Mouse (Mus musculus): ENCODE data around the gene Hecw2. TPM values are rescaled to one million over a fixed set of nuclear protein-coding genes. Genes with fewer than 3 reads are reported as not detected.
A peak's percentile ranks its signal among the peaks of the same experiment; 100 is the strongest.

Gene Hecw2
- 10 to 100 TPM; 19.1 to 27.3 TPM for total RNA-seq (2021)

DNA sequence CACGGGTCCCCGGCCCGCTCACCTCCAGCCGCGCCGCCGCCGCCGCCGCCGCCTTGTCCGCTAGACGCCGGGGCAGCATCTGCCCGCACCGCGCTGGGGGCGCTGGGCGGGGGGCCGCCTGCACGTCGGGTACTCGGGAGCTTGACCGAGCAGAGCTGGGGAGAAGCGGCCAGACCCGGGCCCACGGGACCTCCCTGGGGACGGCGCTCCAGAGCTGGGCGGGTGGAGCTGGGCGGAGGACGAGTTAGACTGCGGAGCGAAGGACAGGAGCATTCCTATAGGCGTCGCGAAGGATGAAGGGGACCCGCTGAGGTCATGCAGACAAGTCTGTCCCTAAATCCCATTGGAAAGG, at the start of gene Hecw2:
Gene Hecw2, minus strand, starts transcription at position 215 of the 352 bp plus-strand sequence.
- peak; percentile 30 to 47 for DNase-seq (ENCODE audit: extremely low spot score in 1 of 2, low spot score in 1 of 2)

DNA sequence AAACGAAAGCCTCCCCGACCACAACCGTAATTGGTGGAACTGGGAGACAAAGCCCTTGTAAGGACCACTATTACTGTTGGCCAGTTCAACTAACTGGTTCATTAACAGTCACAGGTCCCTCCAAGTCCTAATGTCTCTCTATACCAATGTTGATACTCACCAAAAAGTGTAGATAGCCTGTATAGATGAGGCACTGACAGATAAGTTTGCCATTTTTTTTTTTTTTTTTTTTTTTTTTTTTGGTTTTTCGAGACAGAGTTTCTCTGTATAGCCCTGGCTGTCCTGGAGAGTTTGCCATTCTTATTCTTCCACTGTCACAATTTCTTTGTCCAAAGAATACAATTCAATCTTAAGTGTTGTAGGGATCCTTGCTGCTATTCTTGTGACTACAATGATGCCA, 47.8 kb upstream of the Hecw2 start:
- DNase-seq (ENCODE audit: extremely low spot score in 1 of 2, low spot score in 1 of 2) = no peak

DNA sequence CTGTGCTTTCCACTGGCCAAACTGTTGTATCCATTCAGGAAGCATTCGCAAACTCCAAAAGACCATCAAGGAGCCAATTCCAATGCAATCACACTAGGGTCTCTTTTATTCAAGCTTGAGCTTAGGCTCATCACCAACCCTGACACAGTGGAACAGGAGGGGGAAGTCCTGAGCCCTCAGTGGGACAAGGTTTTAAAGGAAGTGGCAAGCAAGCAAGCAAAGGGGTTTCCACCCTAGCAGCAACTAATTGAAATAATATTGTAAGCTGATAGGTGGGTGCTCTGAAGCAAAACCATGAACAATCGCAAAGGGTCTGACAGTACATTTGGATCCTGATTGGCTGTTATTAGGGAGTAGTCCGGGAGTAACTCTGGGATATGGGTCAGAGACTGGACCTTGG, 25.3 kb upstream of the Hecw2 start:
- no peak for DNase-seq (ENCODE audit: extremely low spot score in 1 of 2, low spot score in 1 of 2)

DNA sequence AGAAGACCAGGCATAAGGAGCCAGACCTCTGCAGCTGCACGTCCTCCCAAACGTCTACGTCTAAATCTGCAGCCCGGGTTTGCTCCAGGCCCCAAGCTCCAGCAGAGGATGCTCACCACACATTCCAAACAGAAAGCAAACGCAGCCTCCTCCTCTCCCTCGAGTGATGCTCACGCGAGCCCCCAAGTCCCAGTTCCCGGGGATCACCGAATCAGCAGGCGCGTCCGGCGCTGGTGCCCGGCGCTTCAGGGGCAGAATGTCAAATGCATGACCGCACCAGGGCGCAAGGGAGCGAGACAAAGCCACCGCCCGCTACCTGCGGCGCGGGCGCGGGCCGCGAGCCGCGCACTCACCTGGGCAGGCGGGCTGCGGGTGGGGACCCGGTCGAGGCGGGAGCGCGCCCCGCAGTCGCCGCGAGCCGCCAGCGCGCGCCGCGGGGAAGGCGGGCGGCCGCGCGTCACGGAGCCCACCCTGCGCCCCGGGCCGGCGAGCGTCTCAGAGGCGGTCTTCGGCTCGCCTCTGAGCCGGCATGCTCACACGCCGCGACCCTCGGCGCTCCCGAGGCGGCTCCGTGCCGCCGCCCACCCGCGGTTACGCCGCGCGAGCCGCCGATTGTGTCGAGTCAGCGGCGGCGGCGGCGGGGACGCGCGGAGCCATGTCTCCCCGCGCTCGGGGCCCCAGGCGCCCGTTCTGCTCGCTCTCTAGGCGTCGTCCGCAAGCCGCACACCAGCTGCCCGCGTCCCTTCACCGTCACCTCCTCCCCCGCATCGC, 600 bp downstream of the Hecw2 start:
- peak; percentile 43 to 71 for DNase-seq (ENCODE audit: extremely low spot score in 1 of 2, low spot score in 1 of 2)

DNA sequence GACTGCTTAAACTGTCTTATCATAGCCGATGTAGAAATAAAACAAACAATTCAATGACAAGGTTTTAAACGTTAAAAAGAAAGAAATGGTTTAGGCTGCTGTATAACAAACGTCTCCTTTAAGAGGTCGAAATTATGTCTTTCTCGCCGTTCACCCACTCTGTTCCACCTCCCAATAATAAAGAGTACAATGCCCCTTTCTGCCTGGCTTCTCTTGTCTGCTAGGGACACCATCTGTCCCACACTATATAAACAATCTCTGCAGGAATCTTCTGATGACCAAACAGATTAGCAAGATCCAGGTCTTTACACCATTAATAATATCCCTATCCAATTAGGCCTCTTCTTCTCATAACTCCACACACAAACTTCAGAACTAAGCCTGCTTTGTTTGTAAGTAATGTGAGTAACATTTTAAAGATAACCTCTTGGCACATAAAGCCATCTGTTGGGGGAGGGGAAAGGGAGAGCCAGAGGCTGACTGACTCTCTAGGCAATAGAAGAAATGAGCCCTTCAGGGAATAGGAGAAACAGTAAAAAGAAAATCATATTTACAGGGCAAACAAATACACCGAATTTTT, 1.7 kb downstream of the Hecw2 start:
- no peak for DNase-seq (ENCODE audit: extremely low spot score in 1 of 2, low spot score in 1 of 2)

DNA sequence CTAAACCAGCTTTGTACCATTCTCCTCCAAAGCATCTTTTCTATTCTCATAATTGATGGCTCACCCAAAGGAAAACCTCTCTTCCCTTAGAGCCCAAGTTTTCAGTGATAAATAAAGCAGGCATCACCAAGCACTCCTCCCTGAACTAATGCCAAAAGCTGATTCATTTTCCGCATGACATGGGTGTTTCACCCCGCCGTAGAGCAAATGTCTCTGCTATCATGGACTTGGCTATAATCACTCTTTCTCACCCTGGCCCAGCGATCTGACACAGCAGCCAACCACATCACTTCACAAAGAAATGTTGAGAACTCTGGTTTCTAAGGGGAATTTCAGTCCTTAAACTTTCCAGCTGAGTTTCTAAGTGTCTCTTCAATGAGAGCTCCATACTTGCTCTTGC, 7.4 kb downstream of the Hecw2 start:
- DNase-seq (ENCODE audit: extremely low spot score in 1 of 2, low spot score in 1 of 2) = no peak

DNA sequence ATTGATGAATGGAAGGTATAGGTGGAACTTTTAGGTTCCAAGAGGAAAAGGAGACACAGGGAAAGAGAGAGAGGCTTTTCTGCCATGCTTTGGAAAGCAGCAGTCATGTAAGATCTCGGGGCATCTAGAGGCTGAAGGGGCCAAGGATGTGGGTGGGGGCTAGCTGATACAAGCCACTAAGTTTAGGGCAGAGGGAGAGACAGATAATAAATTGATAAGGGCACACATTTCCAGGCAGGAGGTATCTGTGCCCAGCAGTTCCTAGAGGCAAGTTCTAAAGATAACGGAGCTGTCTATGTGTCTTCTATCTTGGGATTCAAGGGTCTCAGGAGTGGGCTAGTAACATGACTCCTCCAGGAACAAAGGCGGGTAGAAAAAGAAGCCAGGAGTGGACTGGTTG, 8.6 kb downstream of the Hecw2 start:
- DNase-seq (ENCODE audit: extremely low spot score in 1 of 2, low spot score in 1 of 2) = no peak

DNA sequence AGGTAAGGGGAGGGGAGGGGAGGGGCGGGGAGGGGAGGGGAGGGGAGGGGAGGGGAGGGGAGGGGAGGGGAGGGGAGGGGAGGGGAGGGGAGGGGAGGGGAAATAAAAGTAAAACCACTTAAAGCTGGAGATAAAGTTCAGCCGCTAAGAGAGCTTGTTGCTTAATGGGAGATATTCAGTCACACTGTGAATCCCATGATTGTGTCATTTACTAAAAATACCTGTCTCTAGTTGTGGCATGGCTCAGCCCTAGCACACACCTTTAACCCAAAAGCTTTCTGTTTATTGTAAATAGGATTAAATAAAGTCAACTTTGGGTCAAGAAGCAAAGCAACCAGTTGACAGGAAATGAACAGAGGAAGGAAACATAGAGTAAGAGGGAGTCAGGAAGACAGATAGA, 14.3 kb downstream of the Hecw2 start:
- no peak for DNase-seq (ENCODE audit: extremely low spot score in 1 of 2, low spot score in 1 of 2)

DNA sequence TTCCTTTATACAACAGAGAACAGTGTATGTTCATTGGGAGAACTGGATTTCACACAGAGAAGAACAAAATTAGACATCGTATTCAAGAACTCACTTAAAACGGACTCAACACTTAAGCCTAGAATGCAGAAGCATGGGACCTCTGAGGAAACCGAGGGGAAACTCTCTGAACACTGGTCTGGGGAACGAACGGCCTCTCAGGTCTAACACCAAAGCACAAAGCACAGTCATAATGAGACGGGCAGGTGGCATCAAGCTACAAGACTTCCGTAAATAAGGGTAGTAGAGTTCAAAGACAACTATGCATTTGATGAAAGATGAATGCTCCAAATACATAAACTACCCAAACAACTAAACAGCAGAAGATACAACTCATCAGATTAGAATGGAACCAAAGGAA, 15.8 kb downstream of the Hecw2 start:
- DNase-seq (ENCODE audit: extremely low spot score in 1 of 2, low spot score in 1 of 2) = no peak

DNA sequence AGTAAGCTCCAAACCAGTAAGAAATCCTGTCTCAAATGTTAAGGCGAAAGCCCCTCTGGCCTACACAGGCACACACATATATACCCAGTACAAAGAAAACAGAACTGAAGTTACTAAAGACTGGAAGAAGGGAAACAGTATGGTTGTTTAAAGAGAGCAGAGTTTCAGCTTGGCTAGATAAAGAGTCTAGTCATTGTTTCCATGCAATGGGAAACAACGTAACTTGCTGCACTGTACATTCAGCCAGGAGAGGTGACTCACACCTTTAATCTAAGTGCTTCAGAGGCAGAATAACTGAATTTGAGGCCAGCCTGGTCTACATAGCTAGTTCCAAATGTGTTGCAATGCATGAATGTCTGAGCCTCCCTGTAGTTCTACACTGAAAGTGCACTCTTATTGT, 18.4 kb downstream of the Hecw2 start:
- no peak for DNase-seq (ENCODE audit: extremely low spot score in 1 of 2, low spot score in 1 of 2)

DNA sequence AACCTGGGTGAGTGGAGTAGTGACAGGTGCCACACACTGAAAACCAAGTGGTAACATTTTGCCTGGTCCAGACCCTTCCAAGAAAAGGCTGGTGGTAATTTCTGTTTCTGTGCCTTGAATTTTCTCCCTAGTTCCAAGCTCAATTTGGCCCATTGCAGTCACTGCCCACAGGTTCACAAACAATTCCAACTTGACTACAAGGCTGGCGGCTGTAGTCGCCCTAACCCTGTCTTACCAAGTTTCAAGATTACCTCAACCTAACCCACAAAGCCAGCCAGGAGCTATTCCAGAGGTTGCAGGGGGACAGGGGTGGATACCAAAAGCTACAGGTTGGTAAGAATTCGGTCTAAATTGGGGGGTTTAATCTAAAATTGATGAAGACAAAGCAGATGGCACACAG, 27.0 kb downstream of the Hecw2 start:
- DNase-seq (ENCODE audit: extremely low spot score in 1 of 2, low spot score in 1 of 2) = no peak

DNA sequence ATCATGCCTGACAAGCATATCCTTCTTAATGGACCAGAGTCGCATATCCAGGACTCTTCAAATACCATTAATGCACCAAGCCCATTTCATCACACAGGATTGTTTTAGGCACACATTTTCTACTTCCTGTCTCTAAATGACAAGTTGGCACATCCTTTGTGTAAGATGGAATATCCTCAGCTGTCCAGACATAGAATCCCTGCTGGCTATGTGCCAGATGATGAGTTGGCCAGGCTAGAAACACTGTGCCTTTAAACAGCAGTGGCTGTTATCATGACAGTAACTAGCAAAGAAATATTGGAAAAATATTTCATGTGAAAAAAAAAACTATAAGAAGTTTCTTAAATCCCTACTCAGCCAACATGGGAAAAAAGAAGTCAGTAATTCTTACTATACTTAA, 35.4 kb downstream of the Hecw2 start:
- DNase-seq (ENCODE audit: extremely low spot score in 1 of 2, low spot score in 1 of 2) = no peak

DNA sequence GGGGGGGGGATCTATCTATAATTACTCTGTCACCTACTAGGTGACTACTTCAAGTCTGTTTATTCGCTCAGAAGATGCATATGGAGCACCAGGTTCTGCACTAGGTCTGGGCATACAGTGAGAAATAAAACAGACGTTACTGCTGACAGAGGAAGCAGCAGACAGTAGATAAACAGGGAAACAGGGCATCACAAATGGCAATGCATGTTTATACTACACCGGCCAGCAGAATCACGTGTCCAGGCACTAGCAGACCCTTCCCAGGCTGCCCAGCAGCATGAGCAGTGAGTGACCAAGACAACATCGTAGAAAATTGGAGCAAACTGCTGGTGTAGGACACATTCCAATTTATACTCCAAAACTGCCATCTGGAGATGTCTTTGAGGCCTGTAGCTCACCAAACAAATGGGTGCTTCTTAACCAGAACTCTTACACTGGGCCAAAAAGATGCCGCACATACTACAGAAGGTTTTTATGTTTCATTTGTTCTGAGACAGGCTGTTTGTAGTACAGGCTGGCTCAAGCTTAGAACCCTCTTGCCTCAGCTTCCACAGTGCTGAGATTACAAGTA, 41.7 kb downstream of the Hecw2 start:
- DNase-seq (ENCODE audit: extremely low spot score in 1 of 2, low spot score in 1 of 2) = no peak

DNA sequence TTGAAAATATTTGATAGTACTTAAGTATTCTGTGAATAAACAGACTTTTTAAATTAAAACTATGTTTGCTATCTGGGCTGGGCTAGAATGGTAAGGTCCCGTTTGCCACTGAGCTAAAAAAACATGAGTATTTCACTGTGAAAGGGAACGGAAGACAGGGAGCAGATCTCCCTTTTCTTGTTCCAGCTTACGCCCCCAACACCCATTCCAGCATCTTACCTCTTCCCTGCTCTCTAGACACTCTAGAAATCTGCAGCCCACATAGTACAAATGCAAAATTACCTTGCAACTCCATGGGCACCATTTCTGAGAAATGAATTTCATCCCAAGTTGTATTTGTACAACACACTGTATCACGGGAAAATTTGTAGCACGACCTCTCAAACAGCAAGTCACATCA, 49.9 kb downstream of the Hecw2 start:
- DNase-seq (ENCODE audit: extremely low spot score in 1 of 2, low spot score in 1 of 2) = no peak

DNA sequence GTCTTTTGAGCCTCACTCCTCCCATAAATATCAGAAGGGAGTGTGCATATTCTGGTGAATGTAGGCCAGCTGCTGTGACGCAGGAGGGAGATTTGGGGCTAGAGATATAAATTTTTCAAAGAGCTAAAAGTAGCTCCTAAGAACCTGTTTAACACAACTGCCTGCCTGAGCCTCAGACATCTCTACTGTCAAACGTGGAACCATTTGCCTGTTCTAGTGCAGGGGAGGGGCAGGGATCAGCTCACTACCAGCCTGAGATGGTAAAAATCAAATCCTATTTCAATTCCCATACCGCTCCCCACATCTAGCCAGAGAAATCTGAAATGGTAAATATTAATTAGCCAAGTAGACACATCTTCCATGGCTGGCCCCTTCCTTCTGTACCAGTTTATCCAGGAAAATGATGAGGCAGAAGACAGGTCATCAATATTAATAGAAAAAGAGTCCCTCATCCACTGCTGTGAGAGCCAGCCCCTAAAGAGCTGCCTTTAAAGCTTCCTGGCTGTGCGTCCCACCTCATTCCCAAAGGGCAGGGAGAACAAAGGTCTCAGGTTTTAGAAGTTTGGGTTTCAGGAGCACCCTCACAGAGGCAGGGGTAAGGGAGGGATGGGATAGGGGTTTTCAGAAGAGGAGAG, 61.0 kb downstream of the Hecw2 start:
- DNase-seq (ENCODE audit: extremely low spot score in 1 of 2, low spot score in 1 of 2) = no peak

DNA sequence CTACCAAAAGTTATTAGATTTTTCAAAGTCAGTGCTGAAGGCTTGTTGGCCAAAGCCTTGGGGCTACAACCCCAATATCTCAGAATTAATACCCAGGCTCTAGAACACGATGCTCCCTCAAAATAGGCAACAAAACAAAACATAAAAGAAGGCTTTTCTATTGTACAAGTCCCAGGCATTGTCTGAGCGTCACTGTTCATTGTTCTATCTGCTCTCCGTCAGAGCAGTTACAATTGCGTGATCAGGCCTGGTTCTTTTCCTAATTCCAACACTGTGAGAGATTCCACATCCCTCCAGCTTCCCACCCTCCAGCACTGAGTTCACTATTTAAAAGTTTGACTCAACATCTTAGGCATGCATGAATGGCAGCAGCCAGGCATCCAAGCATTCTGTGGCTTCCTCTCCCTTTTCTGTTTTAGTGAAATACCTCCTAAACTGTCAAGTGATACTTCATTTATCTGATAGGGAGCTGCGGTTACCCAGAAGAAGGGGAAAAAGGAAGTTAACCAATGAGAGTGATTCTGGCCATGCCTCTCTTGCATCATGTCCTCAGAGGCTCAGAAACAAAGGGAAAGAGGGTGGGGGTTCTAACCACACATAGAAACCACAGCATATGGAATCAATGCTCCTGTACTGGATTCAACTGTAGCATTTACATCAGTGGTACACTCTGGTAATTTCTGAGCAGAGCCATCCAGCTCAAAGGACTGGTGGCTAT, 66.1 kb downstream of the Hecw2 start:
- no peak for DNase-seq (ENCODE audit: extremely low spot score in 1 of 2, low spot score in 1 of 2)

DNA sequence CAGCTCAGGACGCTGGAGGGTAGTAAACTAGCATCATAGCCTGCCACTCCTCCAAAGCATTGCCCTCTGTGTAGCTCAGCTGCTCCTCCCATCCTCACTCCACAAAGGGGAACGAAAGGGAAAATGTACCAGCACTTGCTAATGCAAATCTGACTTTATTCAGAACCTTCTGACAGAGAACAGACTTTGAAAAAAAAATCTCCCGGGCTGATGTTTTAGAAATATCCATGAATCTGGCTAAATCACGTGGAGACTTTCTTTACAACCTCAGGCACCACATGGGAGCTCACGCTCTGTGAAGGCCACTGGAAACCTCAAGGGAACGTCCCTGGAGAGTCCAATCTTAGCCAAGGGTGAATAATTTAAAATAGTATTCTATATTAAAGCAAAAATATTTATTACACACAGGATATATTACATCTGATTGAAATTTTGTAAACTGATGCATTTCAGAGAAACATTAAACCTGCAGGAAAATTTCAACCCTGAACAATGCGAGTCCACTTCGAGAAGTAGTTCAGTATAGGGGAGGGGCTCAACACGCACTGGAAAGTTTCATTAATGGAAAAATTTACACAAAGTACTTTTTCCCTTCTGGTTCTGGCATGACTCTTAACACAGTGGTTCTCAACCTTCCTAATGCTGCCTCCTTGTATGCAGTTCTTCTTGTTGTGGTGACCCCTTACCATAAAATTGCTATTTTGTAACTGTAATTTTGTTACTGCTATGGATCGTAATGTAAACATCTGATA, 67.8 kb downstream of the Hecw2 start:
- DNase-seq (ENCODE audit: extremely low spot score in 1 of 2, low spot score in 1 of 2) = no peak

DNA sequence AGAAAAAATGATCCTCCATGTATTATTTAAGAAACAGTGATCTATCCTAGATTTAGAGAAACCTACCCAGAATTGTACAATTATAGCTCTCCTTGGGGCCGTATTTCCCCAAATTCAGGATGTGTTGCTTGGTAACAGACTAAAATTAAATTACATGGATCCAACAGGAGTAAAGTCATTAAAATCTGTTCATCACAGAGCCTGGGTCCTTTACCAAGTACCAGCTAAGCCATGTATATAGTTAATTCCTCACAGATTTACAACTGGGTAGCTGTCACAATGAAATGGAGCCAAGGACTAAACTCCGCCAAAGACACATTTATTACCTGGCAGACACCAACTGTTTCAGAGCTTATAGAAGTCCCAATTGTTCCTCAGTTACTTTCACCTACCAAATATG, 72.4 kb downstream of the Hecw2 start:
- DNase-seq (ENCODE audit: extremely low spot score in 1 of 2, low spot score in 1 of 2) = no peak

DNA sequence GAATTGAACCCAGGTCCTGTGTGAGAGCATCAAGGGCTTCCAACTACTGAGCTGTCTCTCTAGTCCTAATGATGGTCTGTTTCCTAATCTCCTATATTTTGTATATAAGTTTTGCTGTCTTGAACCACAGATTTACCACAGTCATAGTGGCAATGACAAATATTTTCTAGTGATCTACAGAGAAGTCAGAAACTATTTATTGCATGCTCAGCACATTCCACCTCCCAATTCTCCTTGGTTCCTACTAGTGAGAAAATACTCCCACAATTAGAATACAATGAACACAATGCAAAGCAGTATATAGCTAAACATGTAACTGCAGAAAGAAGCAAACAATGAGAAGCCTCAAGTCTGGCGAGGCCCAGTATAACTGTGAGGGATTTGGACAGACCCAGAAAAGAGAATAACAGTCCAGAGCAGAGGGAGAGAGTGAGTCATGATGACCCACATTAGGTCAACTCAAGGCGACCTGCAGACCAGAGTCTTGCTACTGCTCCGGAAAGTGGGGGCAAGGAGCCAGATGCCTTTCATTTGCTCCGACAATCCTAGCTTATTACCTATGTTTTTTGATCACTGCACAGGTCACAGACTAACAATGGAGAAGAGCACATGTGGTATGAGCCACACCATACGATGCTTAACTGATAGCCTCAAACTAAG, 73.8 kb downstream of the Hecw2 start:
- DNase-seq (ENCODE audit: extremely low spot score in 1 of 2, low spot score in 1 of 2) = no peak

All from layer of hippocampus, postnatal 25 days (tissue).